Mouse (Mus musculus): ENCODE results near the gene Rusc2. TPM values are rescaled to one million over a fixed set of nuclear protein-coding genes. Genes with fewer than 3 reads are reported as not detected.
A peak's percentile ranks its signal among the peaks of the same experiment; 100 is the strongest.

The Rusc2 gene
- polyA plus RNA-seq, 1 experiment = 50.6 TPM

GRCm38 (mm10) chr4:43406162-43406971 is 24.6 kb downstream of the Rusc2 start:
- H3K27ac ChIP-seq (ENCODE audit: insufficient read depth, low read length) = peak overlapping the region; percentile 83
- H3K4me1 ChIP-seq (ENCODE audit: control insufficient read depth, insufficient read depth, low read length) = peaks cover 4% of the 10 kb centered on the region; the same call in 1 of the 2 replicates
- H3K4me3 ChIP-seq (ENCODE audit: insufficient read depth, low read length) = peak overlapping the region; percentile 47
- TF ChIP-seq CTCF (IDR thresholded peaks at IDR 0.05; ENCODE audit: extremely low read depth, insufficient read depth, low read length) = peak; percentile 31; the same call in 1 of the 2 replicates
- TF ChIP-seq POLR2A (IDR thresholded peaks at IDR 0.05; ENCODE audit: extremely low read depth, insufficient read depth, low read length) = peak; percentile 88

- H3K4me1 ChIP-seq (ENCODE audit: control insufficient read depth, insufficient read depth, low read length) = peaks cover 2% of the 10 kb centered on the region; the same call in 1 of the 2 replicates
Measured at GRCm38 (mm10) chr4:43407071-43407920, 25.5 kb downstream of the Rusc2 start.

GRCm38 (mm10) chr4:43414761-43415160 is 33.0 kb downstream of the Rusc2 start:
- TF ChIP-seq CTCF (IDR thresholded peaks at IDR 0.05; ENCODE audit: extremely low read depth, insufficient read depth, low read length) (no peak), POLR2A (IDR thresholded peaks at IDR 0.05; ENCODE audit: extremely low read depth, insufficient read depth, low read length) (no peak)
- H3K4me3 ChIP-seq (ENCODE audit: insufficient read depth, low read length) = no peak overlapping the region
- peaks cover 2% of the 10 kb centered on the region; the same call in 1 of the 2 replicates for H3K4me1 ChIP-seq (ENCODE audit: control insufficient read depth, insufficient read depth, low read length)
- no peak overlapping the region for H3K27ac ChIP-seq (ENCODE audit: insufficient read depth, low read length)

More at GRCm38 (mm10) chr4:43407071-43407920, 25.5 kb downstream of the Rusc2 start:
- TF ChIP-seq CTCF (IDR thresholded peaks at IDR 0.05; ENCODE audit: extremely low read depth, insufficient read depth, low read length) (no peak), POLR2A (IDR thresholded peaks at IDR 0.05; ENCODE audit: extremely low read depth, insufficient read depth, low read length) (no peak)
- Histone ChIP-seq H3K27ac (ENCODE audit: insufficient read depth, low read length) (peak overlapping the region; percentile 83), H3K4me3 (ENCODE audit: insufficient read depth, low read length) (peak overlapping the region; percentile 47)

GRCm38 (mm10) chr4:43415221-43416070 is 33.7 kb downstream of the Rusc2 start:
- H3K27ac ChIP-seq (ENCODE audit: insufficient read depth, low read length) = no peak overlapping the region
- no peak overlapping the region for H3K4me3 ChIP-seq (ENCODE audit: insufficient read depth, low read length)
- H3K4me1 ChIP-seq (ENCODE audit: control insufficient read depth, insufficient read depth, low read length) = peaks cover 2% of the 10 kb centered on the region; the same call in 1 of the 2 replicates
- TF ChIP-seq CTCF (IDR thresholded peaks at IDR 0.05; ENCODE audit: extremely low read depth, insufficient read depth, low read length) = no peak
- TF ChIP-seq POLR2A (IDR thresholded peaks at IDR 0.05; ENCODE audit: extremely low read depth, insufficient read depth, low read length) = no peak

- TF ChIP-seq CTCF (IDR thresholded peaks at IDR 0.05; ENCODE audit: extremely low read depth, insufficient read depth, low read length) (no peak), POLR2A (IDR thresholded peaks at IDR 0.05; ENCODE audit: extremely low read depth, insufficient read depth, low read length) (no peak)
- Histone ChIP-seq H3K4me3 (ENCODE audit: insufficient read depth, low read length) (no peak overlapping the region), H3K4me1 (ENCODE audit: control insufficient read depth, insufficient read depth, low read length) (peaks cover 2% of the 10 kb centered on the region; the same call in 1 of the 2 replicates), H3K27ac (ENCODE audit: insufficient read depth, low read length) (no peak overlapping the region)
Measured at GRCm38 (mm10) chr4:43416071-43416490, 34.3 kb downstream of the Rusc2 start.

- Histone ChIP-seq H3K4me3 (ENCODE audit: insufficient read depth, low read length) (no peak overlapping the region), H3K4me1 (ENCODE audit: control insufficient read depth, insufficient read depth, low read length) (peaks cover 2% of the 10 kb centered on the region; the same call in 1 of the 2 replicates), H3K27ac (ENCODE audit: insufficient read depth, low read length) (no peak overlapping the region)
- TF ChIP-seq CTCF (IDR thresholded peaks at IDR 0.05; ENCODE audit: extremely low read depth, insufficient read depth, low read length) (no peak), POLR2A (IDR thresholded peaks at IDR 0.05; ENCODE audit: extremely low read depth, insufficient read depth, low read length) (no peak)
Measured at GRCm38 (mm10) chr4:43417269-43418062, 35.7 kb downstream of the Rusc2 start.

GRCm38 (mm10) chr4:43418450-43418849 is 36.7 kb downstream of the Rusc2 start:
- no peak overlapping the region for H3K4me3 ChIP-seq (ENCODE audit: insufficient read depth, low read length)
- H3K4me1 ChIP-seq (ENCODE audit: control insufficient read depth, insufficient read depth, low read length) = peaks cover 2% of the 10 kb centered on the region; the same call in 1 of the 2 replicates
- H3K27ac ChIP-seq (ENCODE audit: insufficient read depth, low read length) = no peak overlapping the region
- TF ChIP-seq POLR2A (IDR thresholded peaks at IDR 0.05; ENCODE audit: extremely low read depth, insufficient read depth, low read length) (no peak), CTCF (IDR thresholded peaks at IDR 0.05; ENCODE audit: extremely low read depth, insufficient read depth, low read length) (no peak)

GRCm38 (mm10) chr4:43418973-43419656 is 37.3 kb downstream of the Rusc2 start:
- H3K27ac ChIP-seq (ENCODE audit: insufficient read depth, low read length) = no peak overlapping the region; the same call in 1 of the 2 replicates

More at GRCm38 (mm10) chr4:43418973-43419656, 37.3 kb downstream of the Rusc2 start:
- no peak overlapping the region for H3K4me3 ChIP-seq (ENCODE audit: insufficient read depth, low read length)
- TF ChIP-seq POLR2A (IDR thresholded peaks at IDR 0.05; ENCODE audit: extremely low read depth, insufficient read depth, low read length) (no peak), CTCF (IDR thresholded peaks at IDR 0.05; ENCODE audit: extremely low read depth, insufficient read depth, low read length) (no peak)
- peaks cover 2% of the 10 kb centered on the region; the same call in 1 of the 2 replicates for H3K4me1 ChIP-seq (ENCODE audit: control insufficient read depth, insufficient read depth, low read length)
